Mouse (Mus musculus): Measurements from ENCODE around the gene Fsd1l.

Fsd1l gene

DNA sequence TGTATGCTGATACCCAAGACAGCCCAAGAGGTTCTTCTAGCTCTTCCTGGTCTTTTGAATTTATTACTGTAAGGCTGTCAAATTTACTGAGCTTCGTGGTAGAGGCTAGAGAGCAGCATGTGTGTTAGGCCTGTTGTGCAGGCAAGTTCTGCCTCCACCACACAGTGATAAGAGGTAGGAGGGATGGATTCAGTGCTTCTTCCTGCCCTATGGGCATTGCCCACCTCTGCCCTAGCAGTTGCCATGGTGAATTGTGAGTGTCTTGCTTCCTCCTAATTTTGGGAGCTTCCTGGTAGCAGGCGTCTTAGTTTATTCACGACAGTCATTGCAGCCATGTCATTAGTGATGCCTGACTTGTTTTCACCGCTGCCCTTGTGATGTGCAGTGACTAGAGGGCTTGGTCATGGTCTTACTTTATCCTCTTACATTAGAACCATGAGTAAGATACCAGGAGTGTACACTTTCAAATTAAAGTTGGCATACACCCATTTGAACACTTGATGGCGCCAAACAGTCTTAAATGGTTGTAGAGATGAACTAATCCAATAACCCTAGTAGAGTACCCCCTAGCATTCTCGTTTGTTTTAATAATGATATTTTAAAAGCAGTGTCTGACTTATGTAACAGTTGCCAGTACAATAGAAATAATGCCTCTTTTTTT lies 107.8 kb downstream of the Fsd1l start:
- DNase-seq (ENCODE audit: low read depth, low spot score) = no peak

DNA sequence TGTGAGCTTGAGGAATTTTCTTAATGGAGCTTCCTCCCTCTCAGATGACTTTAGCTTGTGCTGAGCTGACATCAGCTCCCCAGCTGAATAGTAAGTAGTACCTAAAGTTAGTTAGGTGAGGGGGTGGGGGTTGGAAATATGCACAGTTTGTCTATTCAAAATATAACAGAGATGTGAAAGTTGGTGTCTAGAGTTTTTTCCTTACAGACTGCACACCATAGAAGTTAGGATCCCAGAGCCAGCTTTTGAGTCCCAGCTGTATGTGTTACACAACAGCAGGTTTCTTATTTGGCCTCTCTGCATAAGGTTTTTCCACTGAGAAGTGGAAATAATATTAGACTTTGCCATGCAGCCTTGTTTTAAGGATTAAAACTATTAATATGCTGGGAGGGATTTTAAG lies 118.6 kb downstream of the Fsd1l start:
- DNase-seq (ENCODE audit: low read depth, low spot score) = no peak

DNA sequence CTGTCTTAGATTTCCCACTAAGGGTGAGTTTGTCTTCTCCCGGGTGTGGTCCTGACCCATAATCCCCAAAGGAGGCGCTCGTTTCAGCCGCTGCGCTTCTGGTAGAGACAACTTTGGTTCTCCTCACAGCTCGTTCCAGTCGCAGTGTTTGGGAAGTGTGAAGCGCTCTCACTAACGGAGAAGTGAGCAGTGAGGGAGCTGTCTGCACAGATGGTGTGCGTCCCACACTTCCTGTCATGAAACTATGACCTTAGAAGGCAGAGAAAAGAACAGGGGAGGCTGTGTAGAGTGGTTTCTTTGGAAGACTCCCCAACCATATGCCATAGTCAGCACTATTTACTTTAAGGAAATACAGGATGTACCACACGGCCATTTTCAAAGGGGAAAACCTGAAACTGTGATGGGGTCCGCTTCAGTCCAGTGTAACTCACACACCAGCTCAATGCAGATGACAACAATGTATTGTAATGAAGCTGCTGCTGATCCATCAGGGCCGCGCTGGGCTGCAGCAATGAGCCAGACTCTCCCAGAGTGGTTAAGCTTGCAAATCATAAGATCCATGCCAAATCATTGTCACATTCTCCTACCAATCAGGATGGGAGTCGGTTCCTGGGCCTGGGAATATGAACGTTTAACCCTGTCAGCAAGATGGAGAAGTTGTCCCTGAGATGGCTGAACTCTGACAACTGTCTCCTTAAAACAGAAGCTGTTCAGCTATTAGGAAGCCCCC lies 119.3 kb downstream of the Fsd1l start:
- DNase-seq (ENCODE audit: low read depth, low spot score) = no peak
